9 mouse cellular contexts compared by ENCODE assay signal in genomic region chr4:132567361-132567779, GRCm38 (mm10). TPM values are rescaled to one million over a fixed set of nuclear protein-coding genes. Genes with fewer than 3 reads are reported as not detected.
DNase-seq lines count a peak whose midpoint lies in the region; ATAC-seq and TF ChIP-seq lines count a peak whose summit lies in the region.
"Had no signal": no experiment of that assay in that cellular context is flagged by ENCODE, and none has a peak within 500 bp of the region (broad histone marks: within the 10 kb centered on the region; RNA-seq: fewer than 3 reads in every experiment).

No protein-coding gene starts in this region.

- no peak for TF ChIP-seq CTCF in lung, adult 2 months (IDR thresholded peaks at IDR 0.05; ENCODE audit: insufficient read depth, low read length)
- no peak for TF ChIP-seq CTCF in stomach, postnatal 0 days (IDR thresholded peaks at IDR 0.05; ENCODE audit: low read depth)

- H3K4me2 ChIP-seq in stomach, postnatal 0 days (replicated peaks; ENCODE audit: low read depth): no peak overlapping the region
- H3K4me2 ChIP-seq: neural tube, embryonic 15.5 days had no signal

- H3K4me1 ChIP-seq in lung, adult 2 months (ENCODE audit: control insufficient read depth, insufficient read depth, low read length): peaks cover 3% of the 10 kb centered on the region; the same call in 1 of the 2 replicates
- no peaks in the 10 kb centered on the region for H3K4me1 ChIP-seq in stomach, postnatal 0 days (replicated peaks; ENCODE audit: control insufficient read depth, insufficient read depth)
- H3K4me1 ChIP-seq: neural tube, embryonic 15.5 days had no signal

- peak; percentile 54; the same call in 1 of the 2 replicates for ATAC-seq in stomach, postnatal 0 days (ENCODE audit: low FRiP score, low TSS enrichment)

- no peaks in the 10 kb centered on the region for H3K9me3 ChIP-seq in stomach, postnatal 0 days (ENCODE audit: control insufficient read depth, low read length)
- H3K9me3 ChIP-seq: neural tube, embryonic 15.5 days had no signal

- DNase-seq in cerebellum, postnatal 10 days: peak; percentile 81 to 86
- no peak for DNase-seq in cerebellum, adult 11 months
- peak; percentile 59 for DNase-seq in left cerebral cortex, postnatal 4 days
- DNase-seq in left cerebral cortex, adult 11 months (ENCODE audit: low spot score): no peak
- peak; percentile 12 for DNase-seq in lung, adult 2 months
- no peak for DNase-seq in stomach, postnatal 0 days (ENCODE audit: low spot score)
- no peak for DNase-seq in left cerebral cortex, postnatal 14 days (ENCODE audit: low spot score in 2 of 2)
- no peak for DNase-seq in layer of hippocampus, adult 9-10 months (ENCODE audit: low spot score)

- WGBS in lung, adult 2 months: 42% methylated on average over 9 of the region's 9 CpGs
- 40% methylated on average over 9 of the region's 9 CpGs for WGBS in stomach, postnatal 0 days

- H3K27me3 ChIP-seq in stomach, postnatal 0 days (ENCODE audit: control insufficient read depth, insufficient read depth, low read length): no peaks in the 10 kb centered on the region
- H3K27me3 ChIP-seq: neural tube, embryonic 15.5 days had no signal

- H3K9ac ChIP-seq in stomach, postnatal 0 days (ENCODE audit: low read length): no peak overlapping the region
- H3K9ac ChIP-seq: neural tube, embryonic 15.5 days had no signal

- TF ChIP-seq EP300 in stomach, postnatal 0 days (optimal IDR thresholded peaks at IDR 0.05): no peak

- H3K36me3 ChIP-seq in stomach, postnatal 0 days (ENCODE audit: control insufficient read depth, insufficient read depth, low read length): no peaks in the 10 kb centered on the region
- H3K36me3 ChIP-seq: neural tube, embryonic 15.5 days had no signal

- intact Hi-C loops in left cerebral cortex, postnatal 4 days (cut with DNase I): no loop called here
- intact Hi-C loops in left cerebral cortex, postnatal 14 days (cut with DNase I): loop anchor here (5.0 kb wide), 1 partner anchor 70 kb away; the partner anchor contains the start of gene Eya3

- no peak for TF ChIP-seq POLR2A in lung, adult 2 months (IDR thresholded peaks at IDR 0.05; ENCODE audit: borderline replicate concordance, extremely low read depth, low read depth, low read length)

- no peak overlapping the region for H3K4me3 ChIP-seq in lung, adult 2 months (replicated peaks; ENCODE audit: extremely low read depth, low read depth, low read length)
- no peak overlapping the region for H3K4me3 ChIP-seq in stomach, postnatal 0 days (ENCODE audit: low read depth, low read length)
- H3K4me3 ChIP-seq: neural tube, embryonic 15.5 days had no signal

- H3K27ac ChIP-seq in stomach, postnatal 0 days (replicated peaks): no peak overlapping the region
- H3K27ac ChIP-seq: neural tube, embryonic 15.5 days had no signal

RNA-seq across cellular contexts. Expression of gene Ptafr, which starts 3.5 kb away (rescaled TPM):
- 1 to 10 TPM in 1 of 2 experiments, under 1 TPM in 1; 0.58 to 1.1 TPM for total RNA-seq in left cerebral cortex, postnatal 4 days (2021)
- 5.0 and 5.3 TPM in 2 replicates for polyA plus RNA-seq in lung, adult 2 months (2012; rRNA removed)
- polyA plus RNA-seq in stomach, postnatal 0 days (2015; fragmentation: Nextera tagmentation; extraction: Ambion mirVana): 0.88 and 0.90 TPM in 2 replicates
- total RNA-seq in left cerebral cortex, postnatal 14 days (2021): 1 to 10 TPM; 1.4 to 1.6 TPM

RNA-seq across cellular contexts. Expression of gene Dnajc8, which starts 32.0 kb away (rescaled TPM):
- 10 to 100 TPM; 83.6 to 83.7 TPM for total RNA-seq in left cerebral cortex, postnatal 4 days (2021)
- polyA plus RNA-seq in lung, adult 2 months (2012; rRNA removed): 25.0 and 41.8 TPM in 2 replicates
- polyA plus RNA-seq in stomach, postnatal 0 days (2015; fragmentation: Nextera tagmentation; extraction: Ambion mirVana): 103 and 116 TPM in 2 replicates
- total RNA-seq in left cerebral cortex, postnatal 14 days (2021): 10 to 100 TPM; 76.0 to 79.0 TPM

RNA-seq across cellular contexts. Expression of gene Atpif1, which starts 33.9 kb away (rescaled TPM):
- total RNA-seq in left cerebral cortex, postnatal 4 days (2021): 100 to 1,000 TPM; 652 to 682 TPM
- polyA plus RNA-seq in lung, adult 2 months (2012; rRNA removed): 68.3 and 93.0 TPM in 2 replicates
- 1,179 and 1,213 TPM in 2 replicates for polyA plus RNA-seq in stomach, postnatal 0 days (2015; fragmentation: Nextera tagmentation; extraction: Ambion mirVana)
- 100 to 1,000 TPM; 629 to 641 TPM for total RNA-seq in left cerebral cortex, postnatal 14 days (2021)

RNA-seq across cellular contexts. Expression of gene Sesn2, which starts 57.1 kb away (rescaled TPM):
- total RNA-seq in left cerebral cortex, postnatal 4 days (2021): 1 to 10 TPM; 6.8 to 7.0 TPM
- polyA plus RNA-seq in lung, adult 2 months (2012; rRNA removed): 11.5 and 14.1 TPM in 2 replicates
- polyA plus RNA-seq in stomach, postnatal 0 days (2015; fragmentation: Nextera tagmentation; extraction: Ambion mirVana): 7.6 and 8.2 TPM in 2 replicates
- 10 to 100 TPM; 10.8 to 12.2 TPM for total RNA-seq in left cerebral cortex, postnatal 14 days (2021)

Comparison
In these comparisons a context has a peak if more than half of its experiments do, and no peak if none do; other contexts are left out.
1. DNase-seq: peak in cerebellum, postnatal 10 days (2 of 2), left cerebral cortex, postnatal 4 days (single experiment) and lung, adult 2 months (single experiment); none in cerebellum, adult 11 months (single experiment), left cerebral cortex, adult 11 months (single experiment), stomach, postnatal 0 days (single experiment), left cerebral cortex, postnatal 14 days (0 of 2) and layer of hippocampus, adult 9-10 months (single experiment).